Mouse (Mus musculus) ES-E14 (cell line): Measurements from ENCODE around the gene Treh.

ENCODE experiments used
- CHD2 ChIP-seq: IDR thresholded peaks from 2 replicates; pipeline ENCODE4 v1.6.1; 2014; ENCODE audit warnings: mild to moderate bottlenecking, low read depth, low read length, inconsistent platforms
- ZNF384 ChIP-seq: IDR thresholded peaks from 2 replicates; pipeline ENCODE4 v1.6.1; 2012; ENCODE audit warnings: low read depth, low read length, inconsistent platforms

GRCm38 (mm10) chr9:44719632-44720357 lies 46.8 kb downstream of the Treh start:
- TF ChIP-seq CHD2 = no peak
- TF ChIP-seq ZNF384 = no peak
